Mouse (Mus musculus) layer of hippocampus, adult 11-12 months (tissue): ENCODE results near the gene Zg16.
"Not testable (repeated sequence)": the region's sequence is repeated elsewhere in the genome, so short reads cannot be mapped to it uniquely, and the experiment has no call there.

Experiments used
- DNase-seq: peaks from one replicate; pipeline ENCODE4 v3.0.0; 2022; ENCODE audit warnings: low spot score

Gene Zg16

GRCm38 (mm10) chr7:127103960-127104359, 16.8 kb upstream of the Zg16 start:
- DNase-seq: no peak

- DNase-seq: no peak
These were observed 15.0 kb upstream of the Zg16 start for GRCm38 (mm10) chr7:127102148-127102547.

- DNase-seq: no peak
These were observed 14.4 kb upstream of the Zg16 start for GRCm38 (mm10) chr7:127101451-127102016.

- DNase-seq: no peak
These were observed 12.4 kb upstream of the Zg16 start for GRCm38 (mm10) chr7:127099528-127099927.

GRCm38 (mm10) chr7:127098950-127099349, 11.8 kb upstream of the Zg16 start:
- DNase-seq: no peak

- DNase-seq: no peak
These were observed 11.4 kb upstream of the Zg16 start for GRCm38 (mm10) chr7:127098521-127098920.

- no peak for DNase-seq
These were observed 9.3 kb upstream of the Zg16 start for GRCm38 (mm10) chr7:127096456-127096855.

- no peak for DNase-seq
These were observed 6.8 kb upstream of the Zg16 start for GRCm38 (mm10) chr7:127093914-127094313.

GRCm38 (mm10) chr7:127091114-127091896, 4.2 kb upstream of the Zg16 start, which contains the start of gene AI467606:
Gene AI467606, plus strand, starts transcription at chr7:127091359.
- DNase-seq: peak; percentile 47

- no peak for DNase-seq
These were observed 3.3 kb upstream of the Zg16 start for GRCm38 (mm10) chr7:127090154-127091113.

- no peak for DNase-seq
These were observed 2.0 kb upstream of the Zg16 start for GRCm38 (mm10) chr7:127088901-127089845.

- no peak for DNase-seq
These were observed 955 bp upstream of the Zg16 start for GRCm38 (mm10) chr7:127088083-127088482.

- not testable (repeated sequence) for DNase-seq
These were observed 1.4 kb downstream of the Zg16 start for GRCm38 (mm10) chr7:127085751-127086150.

- no peak for DNase-seq
These were observed 2.3 kb downstream of the Zg16 start for GRCm38 (mm10) chr7:127084794-127085193.

- DNase-seq: no peak
These were observed 3.4 kb downstream of the Zg16 start for GRCm38 (mm10) chr7:127083689-127084088.

- DNase-seq: no peak
These were observed 4.1 kb downstream of the Zg16 start for GRCm38 (mm10) chr7:127082995-127083394.

GRCm38 (mm10) chr7:127082271-127082670, 4.9 kb downstream of the Zg16 start:
- no peak for DNase-seq

GRCm38 (mm10) chr7:127080045-127080444, 7.1 kb downstream of the Zg16 start:
- no peak for DNase-seq

GRCm38 (mm10) chr7:127077692-127078091, 9.4 kb downstream of the Zg16 start:
- DNase-seq: no peak

GRCm38 (mm10) chr7:127076188-127076587, 10.9 kb downstream of the Zg16 start:
- DNase-seq: no peak

GRCm38 (mm10) chr7:127073221-127073620, 13.9 kb downstream of the Zg16 start:
- no peak for DNase-seq
